Mouse (Mus musculus): ENCODE results near the gene Mrpl49.

Mrpl49 gene

GRCm38 (mm10) chr19:6057313-6058096 lies at the start of gene Mrpl49, which contains the start of gene Fau:
Mrpl49 (minus strand) TSS chr19:6057785.
Fau (plus strand) TSS chr19:6057844.
- peak; percentile 98 for DNase-seq

- DNase-seq: no peak
Observed at GRCm38 (mm10) chr19:6105586-6105985, 48.0 kb upstream of the Mrpl49 start, which contains the start of gene Naaladl1. Naaladl1 (plus strand) TSS chr19:6105782.

GRCm38 (mm10) chr19:6104476-6104875 lies 46.9 kb upstream of the Mrpl49 start:
- no peak for DNase-seq

GRCm38 (mm10) chr19:6102169-6102853 lies 44.7 kb upstream of the Mrpl49 start:
- no peak for DNase-seq

GRCm38 (mm10) chr19:6101186-6101585 lies 43.6 kb upstream of the Mrpl49 start:
- no peak for DNase-seq

- DNase-seq: no peak
Observed at GRCm38 (mm10) chr19:6097847-6098246, 40.3 kb upstream of the Mrpl49 start.

- no peak for DNase-seq
Observed at GRCm38 (mm10) chr19:6094119-6094518, 36.5 kb upstream of the Mrpl49 start, which contains the start of gene AC131692.1. AC131692.1 (plus strand) TSS chr19:6094419.

GRCm38 (mm10) chr19:6088841-6089240 lies 31.3 kb upstream of the Mrpl49 start:
- DNase-seq: no peak

DNA sequence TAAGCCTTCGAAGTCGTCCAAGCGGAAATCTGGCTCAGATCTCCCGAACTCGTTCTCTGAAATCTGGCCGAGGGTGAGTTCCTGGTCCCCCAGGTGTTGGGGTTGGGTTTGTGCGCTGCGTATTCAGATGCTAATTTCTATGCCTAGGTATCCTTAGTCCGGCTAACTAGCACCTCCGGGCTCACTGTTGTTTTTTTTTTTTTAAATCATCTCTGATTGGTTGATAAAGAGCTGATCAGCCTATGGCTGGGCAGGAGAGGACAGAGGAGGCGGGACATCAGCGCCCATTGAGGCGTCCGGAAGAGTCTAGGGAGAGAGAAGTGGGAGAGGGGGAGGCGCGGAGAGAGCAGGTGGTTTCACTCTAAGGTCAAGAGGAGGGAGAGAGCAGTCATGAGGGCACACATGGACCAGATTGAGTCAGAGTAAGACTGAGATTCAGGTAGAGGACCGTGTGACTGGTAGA lies 27.9 kb upstream of the Mrpl49 start:
- peak in 1 of 2 experiments; percentile 60 for DNase-seq

DNA sequence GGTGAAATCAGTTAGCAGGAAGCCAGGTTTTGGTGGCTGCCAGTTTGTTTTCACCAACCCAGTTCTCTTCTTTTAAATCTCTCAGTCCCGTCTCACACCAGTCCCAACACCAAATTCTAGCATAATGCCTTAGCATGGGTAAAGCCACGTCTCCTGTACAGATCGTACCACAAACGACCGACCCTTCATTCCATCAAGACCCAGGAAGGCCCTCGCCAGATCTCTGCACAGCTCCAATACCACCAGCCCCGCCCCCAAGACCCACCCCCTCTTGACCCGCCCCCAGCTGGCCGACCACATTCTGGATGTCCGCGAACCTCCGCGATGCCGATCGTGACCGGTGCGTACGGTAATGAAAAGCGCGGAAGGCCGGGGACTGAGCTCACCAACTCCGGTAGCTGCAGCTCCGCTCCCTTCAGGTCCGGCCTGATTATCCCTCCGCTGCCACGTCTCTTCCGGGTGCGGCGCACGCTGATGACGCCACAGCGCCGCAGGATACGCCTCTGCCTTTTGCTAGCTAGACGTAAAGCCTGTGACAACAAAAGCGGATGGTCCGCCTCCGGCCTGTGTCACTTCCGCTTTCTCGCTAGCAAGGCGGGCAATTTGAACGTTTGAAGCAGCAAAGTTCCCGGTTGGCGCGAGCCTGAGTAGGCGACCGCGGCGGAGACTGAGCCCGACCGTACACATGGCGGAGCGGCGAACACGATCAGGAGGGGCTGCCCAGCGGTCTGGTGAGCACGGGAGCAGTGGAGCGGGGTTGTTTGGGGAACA lies 27.1 kb upstream of the Mrpl49 start, which contains the start of the genes Zfpl1 and Cdca5:
Zfpl1 (minus strand) TSS at position 479 of the 771 bp plus-strand sequence.
Cdca5 (plus strand) TSS at position 506 of the 771 bp plus-strand sequence.
- DNase-seq: peak; percentile 93 to 95

DNA sequence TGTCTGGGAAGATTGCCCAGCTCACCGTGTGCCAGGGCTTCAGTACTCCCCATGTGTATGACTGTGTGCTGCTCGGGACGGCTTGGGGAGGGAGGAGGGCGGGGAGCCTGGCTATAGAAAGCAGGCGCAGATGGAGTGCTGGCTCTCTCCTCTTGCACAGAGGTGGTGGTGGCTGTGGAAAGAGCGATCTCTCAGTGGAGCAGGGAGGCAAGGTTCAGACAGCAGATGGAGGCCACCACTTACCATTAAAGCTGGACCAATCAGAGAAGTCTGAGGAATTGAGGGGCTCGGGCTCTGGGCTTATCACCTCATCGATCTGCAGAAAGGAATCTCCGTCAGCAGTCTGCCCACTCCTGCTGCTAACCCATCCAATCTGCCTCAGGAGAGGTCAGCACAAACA lies 24.6 kb upstream of the Mrpl49 start, which contains the start of gene Gm28374:
Gm28374 (minus strand) TSS at position 101 of the 400 bp plus-strand sequence.
- no peak for DNase-seq

- no peak for DNase-seq
Observed at GRCm38 (mm10) chr19:6079983-6080480, 22.4 kb upstream of the Mrpl49 start, which contains the start of gene Tmem262. Tmem262 (plus strand) TSS chr19:6080033.

DNA sequence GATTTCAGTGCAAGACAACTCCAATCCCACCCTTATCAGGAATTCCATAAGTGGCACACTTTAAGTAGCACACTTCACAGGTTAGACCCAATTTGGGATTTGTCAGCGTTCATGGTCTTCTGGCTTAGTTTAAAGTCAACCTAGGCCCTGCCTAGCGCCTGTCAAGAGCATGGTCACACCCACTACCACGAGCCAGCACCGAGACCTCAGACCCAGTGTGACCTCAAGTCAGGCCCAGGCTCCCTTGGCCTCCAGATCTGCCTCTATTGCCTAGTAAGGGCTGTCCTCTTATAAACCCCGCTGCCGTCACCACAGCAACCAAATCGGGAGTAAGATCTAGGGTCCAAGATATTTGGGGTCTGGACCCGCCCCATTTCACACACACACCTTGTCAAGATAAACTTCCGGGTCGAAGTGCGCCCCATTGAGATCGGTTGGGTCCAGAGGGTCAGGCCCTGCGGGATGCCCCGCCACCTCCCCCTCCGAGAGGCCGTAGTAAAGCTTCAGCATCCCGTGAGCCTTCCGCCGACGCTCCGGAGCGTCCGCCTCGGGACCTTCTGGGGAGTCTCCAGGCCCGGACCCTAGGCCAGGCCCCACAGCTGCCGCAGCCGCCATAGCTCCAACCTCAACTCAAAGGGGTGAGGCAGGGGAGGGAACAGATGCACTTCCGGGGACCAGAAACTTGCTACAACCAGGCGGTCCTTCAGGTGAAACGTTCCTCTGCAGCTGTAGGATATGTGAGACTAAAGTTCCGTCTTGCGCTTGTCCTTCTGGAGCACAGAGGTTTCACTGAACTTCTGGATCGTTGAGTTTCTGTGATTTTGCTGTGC lies 19.2 kb upstream of the Mrpl49 start, which contains the start of gene Vps51:
Vps51 (minus strand) TSS at position 668 of the 830 bp plus-strand sequence.
- peak; percentile 62 to 78 for DNase-seq

DNA sequence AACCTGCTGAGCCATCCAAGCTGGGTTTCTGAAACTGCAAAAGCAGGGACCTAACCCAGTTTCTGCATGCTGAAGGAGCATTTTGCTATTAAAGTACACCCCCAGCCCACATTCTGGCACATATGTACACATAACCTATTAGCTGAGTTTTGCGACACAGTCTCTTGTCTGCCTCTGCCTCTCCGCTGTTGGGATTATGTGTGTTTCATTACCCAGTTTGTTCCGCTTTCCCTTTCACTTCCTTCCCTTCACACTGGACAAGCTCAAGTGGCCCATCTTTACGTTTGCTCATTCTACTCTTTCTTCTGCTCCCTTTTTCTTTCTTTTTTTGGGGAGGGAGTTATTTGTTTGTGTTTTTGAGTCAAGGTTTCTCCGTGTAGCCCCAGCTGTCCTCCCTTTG lies 16.3 kb upstream of the Mrpl49 start:
- no peak for DNase-seq

DNA sequence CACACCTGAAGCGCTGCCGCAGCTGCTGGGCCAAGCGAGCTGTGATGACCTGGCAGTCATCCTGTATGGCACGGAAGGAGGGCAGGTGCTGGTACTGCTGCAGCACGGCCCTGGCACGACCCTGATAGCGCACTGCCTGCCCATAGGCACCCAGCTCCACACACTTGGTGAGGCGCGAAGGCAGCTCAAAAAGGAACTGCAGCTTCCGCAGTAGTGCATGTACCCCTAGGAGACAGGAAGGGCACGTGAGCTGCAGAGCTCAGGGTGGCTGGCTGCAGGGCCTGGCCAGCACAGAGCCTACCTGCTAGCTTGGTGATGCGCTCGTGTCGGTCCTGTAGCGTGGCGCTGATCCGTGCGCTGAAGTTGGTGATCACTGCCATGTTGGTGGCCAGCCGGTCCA lies 13.7 kb upstream of the Mrpl49 start:
- DNase-seq: no peak

GRCm38 (mm10) chr19:6070571-6071250 lies 13.1 kb upstream of the Mrpl49 start:
- no peak for DNase-seq

GRCm38 (mm10) chr19:6069851-6070250 lies 12.3 kb upstream of the Mrpl49 start:
- no peak for DNase-seq

DNA sequence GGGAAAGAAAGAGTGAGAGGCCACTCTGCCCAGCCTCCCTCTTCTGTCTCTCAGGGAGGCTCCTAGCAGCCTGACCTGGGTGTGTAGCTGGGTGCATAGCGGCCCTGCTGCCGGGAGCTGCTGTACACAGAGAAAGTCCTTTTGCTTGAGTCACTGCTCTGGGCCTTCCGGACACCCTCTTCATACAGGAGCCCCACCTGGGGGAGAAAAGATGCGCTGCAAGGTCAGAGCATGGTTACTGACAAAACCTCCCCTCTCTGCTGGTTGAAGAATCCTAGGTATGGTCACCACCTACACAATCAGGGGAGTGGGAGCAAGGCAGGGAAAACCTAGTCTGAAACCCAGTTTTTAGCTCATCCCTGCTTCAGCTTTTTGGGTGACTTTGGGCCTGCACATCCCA lies 11.4 kb upstream of the Mrpl49 start:
- DNase-seq: no peak

GRCm38 (mm10) chr19:6067724-6068415 lies 10.3 kb upstream of the Mrpl49 start, which contains the start of gene Tm7sf2:
Tm7sf2 (minus strand) TSS chr19:6068373.
- DNase-seq: peak; percentile 82 to 84

Data from thymus, adult 18-20 months (tissue).